Mouse (Mus musculus): ENCODE measurements around the gene Olfr578.

Olfr578 gene

GRCm38 (mm10) chr7:102989224-102989623, at the start of gene Olfr578:
Gene Olfr578, minus strand, starts transcription at chr7:102989324.
- no peak for DNase-seq (ENCODE audit: low spot score)

GRCm38 (mm10) chr7:103037724-103038123, 48.6 kb upstream of the Olfr578 start, which contains the start of gene Olfr582:
Gene Olfr582, plus strand, starts transcription at chr7:103038024.
- no peak for DNase-seq (ENCODE audit: low spot score)

- DNase-seq (ENCODE audit: low spot score) = no peak
Observed at GRCm38 (mm10) chr7:102975843-102976242, 13.3 kb downstream of the Olfr578 start, which contains the start of gene Olfr577. Gene Olfr577, minus strand, starts transcription at chr7:102975943.

GRCm38 (mm10) chr7:102974399-102974798, 14.7 kb downstream of the Olfr578 start:
- peak; percentile 2 for DNase-seq (ENCODE audit: low spot score)

- no peak for DNase-seq (ENCODE audit: low spot score)
Observed at GRCm38 (mm10) chr7:102962360-102962759, 26.8 kb downstream of the Olfr578 start, which contains the start of gene Olfr576. Gene Olfr576, plus strand, starts transcription at chr7:102962660.

- no peak for DNase-seq (ENCODE audit: low spot score)
Observed at GRCm38 (mm10) chr7:102958593-102958992, 30.5 kb downstream of the Olfr578 start, which contains the start of gene Olfr575. Gene Olfr575, minus strand, starts transcription at chr7:102958775.

GRCm38 (mm10) chr7:102958137-102958536, 31.0 kb downstream of the Olfr578 start:
- DNase-seq (ENCODE audit: low spot score) = no peak

- no peak for DNase-seq (ENCODE audit: low spot score)
Observed at GRCm38 (mm10) chr7:102950732-102951131, 38.4 kb downstream of the Olfr578 start.

- no peak for DNase-seq (ENCODE audit: low spot score)
Observed at GRCm38 (mm10) chr7:102948167-102948566, 41.0 kb downstream of the Olfr578 start, which contains the start of gene Olfr574. Gene Olfr574, plus strand, starts transcription at chr7:102948467.

- DNase-seq (ENCODE audit: low spot score) = no peak
Observed at GRCm38 (mm10) chr7:102943417-102943816, 45.7 kb downstream of the Olfr578 start.

GRCm38 (mm10) chr7:102942475-102942874, 46.6 kb downstream of the Olfr578 start, which contains the start of gene Olfr573-ps1:
Gene Olfr573-ps1, minus strand, starts transcription at chr7:102942575.
- no peak for DNase-seq (ENCODE audit: low spot score)

Data from left cerebral cortex, adult 11 months (tissue).